Mouse (Mus musculus): ENCODE results near the gene Slc10a6.

Slc10a6 gene

DNA sequence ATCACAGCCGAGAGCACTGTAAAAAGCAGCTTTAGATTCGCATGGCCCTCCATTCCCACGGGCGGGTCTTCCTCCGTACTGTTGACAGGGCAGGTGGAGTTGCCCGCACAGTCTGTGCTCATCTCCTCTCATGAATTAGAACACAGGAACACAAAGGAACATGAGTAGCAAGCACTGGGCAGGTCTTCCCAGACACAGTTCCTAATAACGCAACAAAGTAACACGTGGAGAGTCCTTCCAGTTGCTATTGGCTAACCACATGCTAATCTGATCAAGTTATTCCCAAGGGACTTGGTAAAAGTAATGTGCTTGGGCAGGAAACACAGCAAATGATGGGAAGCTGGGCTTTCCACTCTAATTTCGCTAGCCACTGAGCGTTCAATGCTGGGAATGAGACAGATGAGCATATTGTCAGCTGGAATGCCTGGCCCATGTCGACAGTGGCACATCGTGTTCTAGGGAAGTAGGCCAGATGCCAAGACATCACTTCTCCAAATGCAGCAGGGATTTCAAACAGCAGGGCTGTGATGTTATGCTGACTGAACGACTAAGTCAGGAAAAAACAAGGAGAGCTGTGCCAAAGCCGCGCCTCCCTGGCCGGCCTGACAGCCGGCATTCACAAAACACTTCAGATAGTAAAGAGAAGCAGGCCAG, at the start of gene Slc10a6:
Slc10a6 (minus strand) TSS at position 293 of the 654 bp plus-strand sequence.
- no peak for DNase-seq

DNA sequence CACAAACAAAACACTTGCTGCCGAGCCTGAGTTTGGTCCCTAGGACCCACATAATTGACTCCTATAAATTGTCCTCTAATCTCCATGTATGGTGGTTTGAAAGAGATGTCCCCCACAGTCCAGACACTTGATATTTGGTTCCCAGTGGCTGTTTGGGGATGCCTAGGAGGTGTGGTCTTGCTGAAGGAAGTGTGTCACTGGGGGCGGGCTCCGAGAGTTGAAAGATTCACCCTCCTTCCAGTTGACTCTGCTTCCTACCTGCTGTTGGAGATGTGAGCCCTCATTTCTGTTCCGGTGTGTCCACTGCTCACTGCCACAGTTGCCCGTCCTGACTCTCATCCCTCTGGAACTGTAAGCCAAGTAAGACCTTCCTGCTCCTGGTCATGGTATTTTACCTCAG, 49.8 kb upstream of the Slc10a6 start:
- DNase-seq: no peak

DNA sequence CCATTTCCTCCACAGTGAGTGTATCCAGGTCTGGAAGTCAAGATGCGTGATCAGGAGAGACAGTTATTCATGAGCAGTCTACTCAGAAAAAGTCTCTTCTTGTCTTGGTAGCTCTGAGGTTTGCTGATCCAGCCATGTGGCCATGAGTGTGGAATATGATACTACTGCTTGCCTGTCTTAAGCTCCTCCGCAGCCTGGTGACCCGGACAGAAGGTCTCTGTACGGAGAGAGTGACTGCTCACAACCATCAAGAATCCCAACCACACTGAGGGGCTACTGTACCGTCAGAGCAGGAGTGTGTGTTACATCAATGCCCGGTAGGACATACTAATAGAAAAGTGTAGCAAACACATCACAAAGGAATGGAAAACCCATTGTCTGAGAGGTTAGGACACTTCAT, 48.7 kb upstream of the Slc10a6 start:
- no peak for DNase-seq

DNA sequence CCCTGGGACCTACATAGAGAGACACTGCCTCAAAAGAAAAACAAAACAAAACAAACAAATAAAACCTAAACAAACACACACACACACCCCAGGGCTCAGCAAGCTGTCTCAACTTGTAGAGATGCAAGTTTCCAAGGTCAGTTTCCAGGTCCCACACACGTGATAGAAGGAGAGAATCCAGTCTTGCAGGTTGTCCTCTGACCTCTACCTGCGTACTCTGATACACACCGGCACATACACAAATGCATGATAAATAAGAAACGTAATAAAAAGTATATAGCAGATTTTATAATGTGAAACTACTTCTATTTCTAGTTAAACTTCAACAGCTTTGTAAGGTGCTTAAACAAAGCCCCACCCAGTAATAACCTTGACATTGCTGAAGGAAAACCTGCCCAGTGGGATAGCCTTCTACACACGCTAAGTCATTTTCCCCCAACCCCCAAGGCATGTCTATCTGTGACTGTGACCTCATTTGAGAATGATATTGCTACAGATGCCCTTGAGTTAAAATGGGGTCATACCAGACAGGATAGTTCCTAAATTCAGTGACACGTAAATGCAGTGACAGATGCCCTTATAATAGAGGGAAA, 47.2 kb upstream of the Slc10a6 start:
- no peak for DNase-seq

DNA sequence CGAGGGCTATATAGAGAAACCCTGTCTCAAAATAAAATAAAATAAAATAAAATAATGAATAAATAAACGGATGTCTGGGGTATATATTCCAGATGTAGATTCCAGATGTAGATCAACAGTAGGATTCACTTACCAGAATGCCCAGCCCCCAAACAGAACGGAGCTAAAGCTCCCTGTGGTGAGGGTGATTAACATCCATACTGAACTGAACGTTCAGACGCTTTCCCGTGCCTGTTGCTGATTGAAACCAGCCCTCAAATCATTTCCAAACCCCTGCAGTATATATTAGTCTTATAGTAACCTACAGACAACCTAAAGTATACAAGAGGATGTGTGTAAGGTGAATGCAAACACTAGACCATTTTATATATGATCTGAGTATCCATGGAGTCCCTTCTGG, 45.3 kb upstream of the Slc10a6 start:
- DNase-seq: peak; percentile 58

DNA sequence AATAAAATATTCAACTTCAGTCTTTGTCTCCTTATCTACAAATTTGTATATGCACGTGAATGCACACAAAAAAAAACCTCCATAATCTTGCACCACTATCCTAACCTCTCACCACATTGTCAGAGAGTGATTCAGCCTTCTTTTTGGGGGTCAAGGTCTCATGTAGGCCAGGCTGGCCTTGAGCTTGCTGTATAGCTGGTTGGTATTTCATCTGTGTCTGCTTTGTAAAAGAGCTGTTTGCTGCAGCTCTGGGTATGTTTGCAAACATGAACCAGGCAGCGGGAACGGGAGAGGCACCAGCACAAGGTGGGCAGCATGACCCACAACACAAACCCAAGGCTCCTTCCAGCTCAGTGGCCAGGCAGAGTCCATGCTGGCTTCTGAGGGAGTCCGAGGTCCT, 44.4 kb upstream of the Slc10a6 start:
- no peak for DNase-seq

- no peak for DNase-seq
Measured at GRCm38 (mm10) chr5:103671858-103672257, 42.7 kb upstream of the Slc10a6 start.

DNA sequence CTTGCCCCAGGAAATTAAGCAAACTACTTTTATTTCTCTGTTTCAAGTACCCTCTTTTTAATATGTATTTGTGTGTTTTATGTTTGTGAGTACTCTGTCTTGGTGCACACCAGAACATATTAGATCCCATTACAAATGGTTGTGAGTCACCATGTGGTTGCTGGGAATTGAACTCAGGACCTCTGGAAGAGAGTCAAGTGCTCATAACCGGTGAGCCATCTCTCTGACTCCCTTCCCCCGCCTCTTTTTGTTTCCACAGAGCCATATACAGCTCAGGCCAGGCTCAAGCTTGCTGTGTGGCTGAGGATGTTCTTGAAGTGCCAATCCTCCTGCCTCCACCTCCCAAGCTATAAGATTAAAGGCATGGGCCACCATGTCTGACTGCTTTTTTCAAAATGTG, 36.7 kb upstream of the Slc10a6 start:
- no peak for DNase-seq

GRCm38 (mm10) chr5:103664932-103665331, 35.7 kb upstream of the Slc10a6 start:
- no peak for DNase-seq

- DNase-seq: peak; percentile 81
Measured at GRCm38 (mm10) chr5:103659571-103659970, 30.4 kb upstream of the Slc10a6 start.

DNA sequence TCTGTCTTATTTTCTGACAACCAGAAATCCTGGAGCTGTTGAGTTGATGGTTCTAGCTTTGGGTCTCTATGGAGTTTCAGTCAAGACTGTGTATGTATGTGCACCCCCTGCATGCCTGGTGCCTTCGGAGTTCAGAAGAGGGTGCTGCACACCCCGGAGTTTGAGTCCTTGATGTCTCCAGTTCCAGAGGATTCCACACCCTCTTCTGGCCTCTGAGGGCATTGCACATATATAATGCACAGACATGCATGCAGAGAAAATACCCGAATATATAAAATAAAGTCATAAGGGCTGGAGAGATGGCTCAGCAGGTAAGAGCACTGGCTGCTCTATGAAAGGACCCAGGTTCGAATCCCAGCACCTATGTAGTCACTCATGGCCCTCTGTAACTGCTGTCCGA, 29.7 kb upstream of the Slc10a6 start:
- no peak for DNase-seq

- DNase-seq: peak; percentile 88
Measured at GRCm38 (mm10) chr5:103655346-103656118, 26.3 kb upstream of the Slc10a6 start, which contains the start of gene 1700016H13Rik. 1700016H13Rik (minus strand) TSS chr5:103656010.

GRCm38 (mm10) chr5:103654780-103655179, 25.6 kb upstream of the Slc10a6 start:
- no peak for DNase-seq

GRCm38 (mm10) chr5:103654225-103654624, 25.0 kb upstream of the Slc10a6 start:
- DNase-seq: peak; percentile 77

DNA sequence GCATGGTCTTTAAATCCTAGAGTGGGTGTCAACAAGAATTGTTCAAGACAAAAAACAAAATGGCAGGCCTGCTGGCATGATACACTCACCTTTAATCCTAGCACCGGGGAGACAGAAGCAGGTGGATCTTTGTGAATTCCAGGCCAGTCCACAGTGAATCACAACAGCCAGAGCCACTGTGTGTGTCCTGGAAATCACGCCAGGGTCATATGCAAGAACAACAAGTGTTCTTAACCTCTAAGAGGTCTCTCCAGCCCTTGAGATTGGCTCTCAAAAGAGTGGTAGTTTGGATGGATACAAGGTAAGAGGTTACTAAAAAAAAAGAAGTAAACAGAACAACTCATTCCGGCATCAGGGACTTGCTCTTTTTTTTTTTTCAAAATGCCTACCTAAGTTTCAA, 18.1 kb upstream of the Slc10a6 start:
- DNase-seq: no peak

DNA sequence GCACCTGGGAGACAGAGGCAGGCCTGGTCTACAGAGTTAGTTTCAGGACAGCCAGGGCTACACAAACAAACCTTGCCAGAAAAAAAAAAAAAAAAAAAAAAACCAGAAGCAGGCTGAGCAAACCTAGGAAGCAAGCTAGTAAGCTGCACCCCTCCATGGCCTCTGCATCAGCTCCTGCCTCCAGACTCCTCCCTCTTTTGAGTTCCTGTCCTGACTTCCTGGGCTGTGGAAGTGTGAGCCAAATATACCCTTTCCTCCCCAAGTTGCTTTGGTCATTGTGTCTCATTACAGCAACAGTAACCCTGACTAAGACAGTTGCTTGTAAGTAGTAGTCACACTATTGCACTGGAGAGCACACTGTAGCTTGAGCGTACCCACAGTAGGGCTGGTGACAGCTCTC, 15.0 kb upstream of the Slc10a6 start:
- no peak for DNase-seq

- no peak for DNase-seq
Measured at GRCm38 (mm10) chr5:103637162-103637561, 8.0 kb upstream of the Slc10a6 start.

DNA sequence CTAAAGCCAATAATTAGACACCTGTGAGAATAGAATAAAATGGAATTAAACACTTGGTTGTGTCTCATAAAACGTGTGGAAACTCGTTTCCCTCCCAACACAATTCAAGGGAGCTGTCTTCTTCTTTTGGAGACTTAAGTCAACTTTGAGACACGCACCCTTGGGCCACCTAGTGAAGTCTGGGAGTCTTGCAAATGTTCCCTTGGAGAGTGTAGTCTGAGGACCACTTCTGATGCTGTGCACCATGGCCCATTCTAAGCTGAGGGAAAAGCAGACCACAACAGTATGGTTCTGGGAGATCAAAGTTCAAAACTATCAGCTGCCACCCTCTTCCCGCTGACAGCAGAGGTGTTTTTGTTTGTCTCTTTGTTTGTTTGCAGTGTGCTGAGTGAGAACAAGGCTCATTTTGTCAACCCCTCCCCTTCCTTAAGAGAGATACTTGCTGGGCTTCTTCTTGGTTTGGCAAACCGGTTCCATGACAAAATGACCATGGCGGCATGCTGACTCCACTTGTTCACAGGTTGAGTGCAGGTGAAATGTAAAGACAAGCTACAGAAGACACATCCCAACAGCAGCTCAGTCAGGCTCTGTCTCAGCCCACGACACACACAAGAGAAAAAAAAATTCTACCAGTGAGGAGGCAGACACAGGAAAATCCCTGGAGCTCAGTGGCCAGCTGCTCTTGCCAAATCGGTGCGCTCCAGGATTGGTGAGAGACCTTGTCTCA, 814 bp upstream of the Slc10a6 start:
- no peak for DNase-seq

- DNase-seq: no peak
Measured at GRCm38 (mm10) chr5:103628499-103628898, 704 bp downstream of the Slc10a6 start.

DNA sequence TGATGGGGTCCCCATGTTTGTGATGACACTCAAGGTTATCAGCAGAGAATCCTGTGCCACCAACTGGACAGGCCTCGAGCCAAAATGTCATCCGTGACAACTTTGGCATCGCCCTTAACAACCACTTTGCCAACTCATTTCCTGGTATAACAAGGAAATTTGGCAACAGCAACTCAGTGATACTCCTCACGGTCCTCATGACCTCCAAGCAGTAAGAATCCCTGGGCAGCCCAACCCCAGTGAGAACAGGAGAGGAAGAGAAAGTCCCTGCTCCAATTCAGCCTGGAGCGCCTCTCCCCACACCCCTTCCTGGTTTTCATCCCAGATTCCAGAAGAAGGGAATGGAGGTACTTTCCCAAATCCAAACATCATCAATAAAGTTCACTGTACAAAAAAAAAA, 4.4 kb downstream of the Slc10a6 start:
- no peak for DNase-seq

GRCm38 (mm10) chr5:103622321-103622720, 6.9 kb downstream of the Slc10a6 start:
- DNase-seq: no peak

GRCm38 (mm10) chr5:103620301-103620973, 8.8 kb downstream of the Slc10a6 start:
- no peak for DNase-seq

DNA sequence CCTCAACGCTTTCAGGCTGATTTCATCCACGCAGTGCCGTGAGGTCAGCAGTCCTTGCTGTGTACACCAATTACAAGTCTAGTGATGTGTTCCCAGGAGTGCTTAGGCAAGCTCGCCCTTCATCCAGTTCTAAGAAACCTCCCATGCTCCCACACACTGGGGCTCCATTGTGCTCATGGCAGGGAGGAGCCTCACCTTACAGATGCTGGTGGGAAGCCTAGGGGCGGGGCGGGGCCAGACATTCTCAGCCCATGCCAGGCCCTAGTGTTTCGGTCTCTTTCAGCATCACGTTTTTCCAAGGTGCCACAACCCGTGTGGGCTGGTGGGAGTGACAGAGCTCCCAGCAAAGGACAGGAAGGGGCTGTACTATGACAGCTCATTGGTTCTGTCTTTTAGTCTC, 12.0 kb downstream of the Slc10a6 start:
- DNase-seq: no peak

Data from embryo, embryonic 11 days (tissue).